Mouse (Mus musculus) neural tube, embryonic 11.5 days (tissue): ENCODE results near the gene Manba. TPM values are rescaled to one million over a fixed set of nuclear protein-coding genes. Genes with fewer than 3 reads are reported as not detected.

Source experiments
- ATAC-seq: fragments of 200-750 bp; cut with Nextera tagmentation; 2 replicates; pipeline ENCODE4 v1.8.0; 2017; ENCODE audit warnings: moderate number of reproducible peaks, mild to moderate bottlenecking, moderate TSS enrichment, moderate library complexity; ENCODE audit not compliant: insufficient read depth, low FRiP score, low TSS enrichment
- DNase-seq: peaks from one replicate; pipeline ENCODE4 v3.0.0-alpha.2; 2015; ENCODE audit warnings: low spot score
- H3K27ac ChIP-seq: fragments of 300-500 bp; sonication (generic); 2 replicates; pipeline ENCODE4 v1.5.1; 2014; ENCODE audit warnings: low read depth, mild to moderate bottlenecking, low read length
- H3K27me3 ChIP-seq: fragments of 300-500 bp; sonication (generic); 2 replicates; pipeline ENCODE4 v1.6.1; 2014; ENCODE audit warnings: mild to moderate bottlenecking, low read length, mixed read lengths; ENCODE audit not compliant: control insufficient read depth, insufficient read depth
- H3K36me3 ChIP-seq: fragments of 300-500 bp; sonication (generic); 2 replicates; pipeline ENCODE4 v1.6.1; 2014; ENCODE audit warnings: mild to moderate bottlenecking, low read length, moderate library complexity, mixed read lengths; ENCODE audit not compliant: control insufficient read depth, insufficient read depth
- H3K4me1 ChIP-seq: fragments of 300-500 bp; sonication (generic); 2 replicates; pipeline ENCODE4 v1.6.1; 2014; ENCODE audit warnings: low read length, mixed read lengths; ENCODE audit not compliant: control insufficient read depth, insufficient read depth
- H3K4me2 ChIP-seq: fragments of 300-500 bp; sonication (generic); 2 replicates; pipeline ENCODE4 v1.6.1; 2014; ENCODE audit warnings: low read depth, mild to moderate bottlenecking, moderate library complexity
- H3K4me3 ChIP-seq: fragments of 300-500 bp; sonication (generic); 2 replicates; pipeline ENCODE4 v1.5.1; 2014; ENCODE audit warnings: low read depth, low read length
- H3K9ac ChIP-seq: fragments of 300-500 bp; sonication (generic); 2 replicates; pipeline ENCODE4 v1.6.1; 2014; ENCODE audit warnings: mild to moderate bottlenecking, low read length
- H3K9me3 ChIP-seq: fragments of 300-500 bp; sonication (generic); 2 replicates; pipeline ENCODE4 v1.6.1; 2016; ENCODE audit warnings: low read length; ENCODE audit not compliant: control insufficient read depth
- WGBS: fragments of 180-500 bp; shearing (Covaris S2); extraction: QIAGEN DNeasy Blood & Tissue Kit; methylation state at CpG from one replicate; pipeline ENCODE4 v1.1.7; 2014; 5-methylcytosine and 5-hydroxymethylcytosine counted together
- polyA plus RNA-seq: library from polyadenylated mRNA; unstranded; fragments of >200 nt; fragmentation: Nextera tagmentation; extraction: Ambion mirVana; gene quantifications from 2 replicates; pipeline ENCODE4 v1.2.1, GENCODE M21; 2014

The Manba gene
- polyA plus RNA-seq, 1 experiment from 2014 or later, result 3.1 TPM

GRCm38 (mm10) chr3:135444930-135445329, 40.5 kb upstream of the Manba start:
- Histone ChIP-seq H3K9me3 (no peaks in the 10 kb centered on the region), H3K27ac (no peak overlapping the region), H3K4me2 (no peak overlapping the region), H3K4me1 (peaks cover 6% of the 10 kb centered on the region; the same call in 1 of the 2 replicates), H3K27me3 (no peaks in the 10 kb centered on the region), H3K9ac (no peak overlapping the region), H3K36me3 (no peaks in the 10 kb centered on the region), H3K4me3 (no peak overlapping the region)
- no peak for ATAC-seq
- DNase-seq, result no peak

- no peak overlapping the region for H3K4me2 ChIP-seq
- H3K27ac ChIP-seq, result no peak overlapping the region
- no peaks in the 10 kb centered on the region for H3K4me1 ChIP-seq
- no peak overlapping the region for H3K9ac ChIP-seq
- 0 out of 2 replicates have a peak, but pooled peaks cover 3% of the 10 kb centered on the region for H3K36me3 ChIP-seq
- ATAC-seq (no peak), DNase-seq (no peak)
- H3K27me3 ChIP-seq, result no peaks in the 10 kb centered on the region
- H3K9me3 ChIP-seq, result no peaks in the 10 kb centered on the region
- H3K4me3 ChIP-seq, result no peak overlapping the region
Observed at GRCm38 (mm10) chr3:135458981-135459380, 26.4 kb upstream of the Manba start.

GRCm38 (mm10) chr3:135468402-135468801, 17.0 kb upstream of the Manba start:
- no peaks in the 10 kb centered on the region for H3K36me3 ChIP-seq
- DNase-seq (no peak), ATAC-seq (no peak)
- 71% methylated on average over 1 of the region's 1 CpGs for WGBS
- no peaks in the 10 kb centered on the region for H3K4me1 ChIP-seq
- H3K9me3 ChIP-seq, result no peaks in the 10 kb centered on the region
- H3K4me3 ChIP-seq, result no peak overlapping the region
- no peak overlapping the region for H3K9ac ChIP-seq
- no peaks in the 10 kb centered on the region for H3K27me3 ChIP-seq
- H3K27ac ChIP-seq, result no peak overlapping the region
- H3K4me2 ChIP-seq, result no peak overlapping the region

- Histone ChIP-seq H3K4me3 (no peak overlapping the region), H3K4me1 (no peaks in the 10 kb centered on the region), H3K4me2 (no peak overlapping the region), H3K27ac (no peak overlapping the region), H3K9ac (no peak overlapping the region), H3K36me3 (no peaks in the 10 kb centered on the region), H3K27me3 (no peaks in the 10 kb centered on the region), H3K9me3 (no peaks in the 10 kb centered on the region)
- ATAC-seq (no peak), DNase-seq (no peak)
- 61% methylated on average over 3 of the region's 3 CpGs for WGBS
Observed at GRCm38 (mm10) chr3:135469146-135469545, 16.3 kb upstream of the Manba start.

GRCm38 (mm10) chr3:135469974-135470373, 15.4 kb upstream of the Manba start:
- 42% methylated on average over 4 of the region's 4 CpGs for WGBS
- Histone ChIP-seq H3K4me2 (no peak overlapping the region), H3K9me3 (no peaks in the 10 kb centered on the region), H3K27me3 (no peaks in the 10 kb centered on the region), H3K4me3 (no peak overlapping the region), H3K36me3 (no peaks in the 10 kb centered on the region), H3K9ac (no peak overlapping the region), H3K27ac (no peak overlapping the region), H3K4me1 (no peaks in the 10 kb centered on the region)
- DNase-seq, result no peak
- ATAC-seq, result no peak

- DNase-seq (no peak), ATAC-seq (no peak)
- Histone ChIP-seq H3K27ac (no peak overlapping the region), H3K4me1 (no peaks in the 10 kb centered on the region), H3K27me3 (no peaks in the 10 kb centered on the region), H3K9me3 (no peaks in the 10 kb centered on the region), H3K4me3 (no peak overlapping the region), H3K36me3 (no peaks in the 10 kb centered on the region), H3K9ac (no peak overlapping the region), H3K4me2 (no peak overlapping the region)
- 83% methylated on average over 1 of the region's 1 CpGs for WGBS
Observed at GRCm38 (mm10) chr3:135470823-135471222, 14.6 kb upstream of the Manba start.

GRCm38 (mm10) chr3:135475025-135475424, 10.4 kb upstream of the Manba start:
- ATAC-seq (no peak), DNase-seq (no peak)
- 92% methylated on average over 8 of the region's 8 CpGs for WGBS

GRCm38 (mm10) chr3:135476286-135476685, 9.1 kb upstream of the Manba start:
- no peaks in the 10 kb centered on the region for H3K9me3 ChIP-seq
- no peak for DNase-seq
- H3K36me3 ChIP-seq, result no peaks in the 10 kb centered on the region
- WGBS, result 83% methylated on average over 6 of the region's 6 CpGs
- no peak overlapping the region for H3K27ac ChIP-seq
- H3K4me1 ChIP-seq, result no peaks in the 10 kb centered on the region
- no peaks in the 10 kb centered on the region for H3K27me3 ChIP-seq
- H3K4me2 ChIP-seq, result no peak overlapping the region
- H3K4me3 ChIP-seq, result no peak overlapping the region
- no peak overlapping the region for H3K9ac ChIP-seq
- ATAC-seq, result no peak

More at GRCm38 (mm10) chr3:135475025-135475424, 10.4 kb upstream of the Manba start:
- Histone ChIP-seq H3K36me3 (no peaks in the 10 kb centered on the region), H3K4me1 (no peaks in the 10 kb centered on the region), H3K9ac (no peak overlapping the region), H3K27me3 (no peaks in the 10 kb centered on the region), H3K4me2 (no peak overlapping the region), H3K27ac (no peak overlapping the region), H3K9me3 (no peaks in the 10 kb centered on the region), H3K4me3 (no peak overlapping the region)

- Histone ChIP-seq H3K4me2 (no peak overlapping the region), H3K36me3 (no peaks in the 10 kb centered on the region), H3K9ac (no peak overlapping the region), H3K27ac (no peak overlapping the region), H3K27me3 (no peaks in the 10 kb centered on the region), H3K9me3 (no peaks in the 10 kb centered on the region), H3K4me3 (no peak overlapping the region), H3K4me1 (no peaks in the 10 kb centered on the region)
- 100% methylated on average over 2 of the region's 2 CpGs for WGBS
- no peak for DNase-seq
- ATAC-seq, result no peak
Observed at GRCm38 (mm10) chr3:135476977-135477376, 8.4 kb upstream of the Manba start.
